Comparison of ENCODE assay signal across 39 mouse cellular contexts in the genomic region with DNA sequence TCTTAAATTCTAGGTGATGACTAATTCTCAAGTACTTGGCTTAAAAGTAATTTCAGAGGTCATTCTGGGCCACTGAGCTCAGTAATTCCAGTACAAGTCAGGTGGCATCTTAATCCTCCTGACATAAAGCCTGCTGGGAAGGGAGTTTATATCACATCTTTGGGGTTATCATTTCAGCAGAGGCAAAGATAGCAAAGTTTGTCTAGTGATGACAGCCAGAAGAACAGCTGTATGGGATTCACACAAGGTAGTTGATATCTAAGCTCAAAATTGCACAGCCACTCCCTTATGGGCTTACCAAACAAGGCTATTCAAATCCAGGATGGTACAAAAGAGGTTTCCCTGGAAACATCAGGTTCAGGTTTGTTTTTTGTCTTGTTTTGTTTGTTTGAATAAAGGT. TPM values are rescaled to one million over a fixed set of nuclear protein-coding genes. Genes with fewer than 3 reads are reported as not detected.
"Had no signal": no experiment of that assay in that cellular context is flagged by ENCODE, and none has a peak within 500 bp of the region (broad histone marks: within the 10 kb centered on the region; RNA-seq: fewer than 3 reads in every experiment).

No protein-coding gene starts in this region.

- DNase-seq: left cerebral cortex, postnatal 4 days; liver; liver, embryonic 13.5 days; liver, postnatal 0 days; lung, adult 18-20 months; lung, adult 2 months; lung, embryonic 14.5 days; lung, postnatal 10 days; lung, postnatal 14 days; lung, postnatal 36 days; lung, postnatal 4 days; midbrain, embryonic 14.5 days had no signal

- H3K27ac ChIP-seq: limb, embryonic 10.5 days; limb, embryonic 12.5 days; limb, embryonic 13.5 days; limb, embryonic 15.5 days; liver, embryonic 12.5 days; liver, embryonic 13.5 days; liver, embryonic 14.5 days; liver, embryonic 15.5 days; lung, embryonic 15.5 days; macrophage; midbrain, embryonic 10.5 days; midbrain, embryonic 12.5 days; midbrain, embryonic 13.5 days; midbrain, embryonic 15.5 days had no signal

- H3K4me3 ChIP-seq: limb, embryonic 10.5 days; limb, embryonic 12.5 days; limb, embryonic 13.5 days; limb, embryonic 15.5 days; liver, embryonic 12.5 days; liver, embryonic 13.5 days; liver, embryonic 15.5 days; lung, embryonic 15.5 days; megakaryocyte, embryonic 14.5 days; midbrain, embryonic 10.5 days; midbrain, embryonic 12.5 days; midbrain, embryonic 13.5 days; midbrain, embryonic 15.5 days; myocyte had no signal

- H3K27me3 ChIP-seq: limb, embryonic 12.5 days; liver, embryonic 12.5 days; liver, embryonic 13.5 days; liver, embryonic 15.5 days; lung, embryonic 15.5 days; midbrain, embryonic 13.5 days; midbrain, embryonic 15.5 days had no signal

- H3K9ac ChIP-seq: limb, embryonic 12.5 days; limb, embryonic 13.5 days; limb, embryonic 15.5 days; liver, embryonic 12.5 days; liver, embryonic 13.5 days; liver, embryonic 14.5 days; liver, embryonic 15.5 days; liver, postnatal 0 days; lung, embryonic 14.5 days; lung, embryonic 15.5 days; midbrain, embryonic 12.5 days; midbrain, embryonic 13.5 days; midbrain, embryonic 15.5 days had no signal

- H3K4me1 ChIP-seq: limb, embryonic 10.5 days; limb, embryonic 12.5 days; limb, embryonic 13.5 days; limb, embryonic 15.5 days; liver, embryonic 12.5 days; liver, embryonic 13.5 days; liver, embryonic 15.5 days; lung, embryonic 15.5 days; megakaryocyte, embryonic 14.5 days; midbrain, embryonic 10.5 days; midbrain, embryonic 12.5 days; midbrain, embryonic 13.5 days; midbrain, embryonic 15.5 days had no signal

- H3K36me3 ChIP-seq: limb, embryonic 10.5 days; limb, embryonic 12.5 days; limb, embryonic 13.5 days; limb, embryonic 15.5 days; liver, embryonic 12.5 days; liver, embryonic 13.5 days; liver, embryonic 15.5 days; lung, embryonic 15.5 days; midbrain, embryonic 10.5 days; midbrain, embryonic 12.5 days; midbrain, embryonic 13.5 days; midbrain, embryonic 15.5 days had no signal

RNA-seq across cellular contexts. Expression of gene Smpx, which starts 43.7 kb away (rescaled TPM):
- total RNA-seq: left cerebral cortex, adult 8-10 months; left cerebral cortex, postnatal 10 days; left cerebral cortex, postnatal 14 days; left cerebral cortex, postnatal 25 days; left cerebral cortex, postnatal 36 days; left cerebral cortex, postnatal 4 days; megakaryocyte progenitor cell, adult 5-6 weeks; megakaryocyte, adult 5-6 weeks; megakaryocyte-erythroid progenitor cell, adult 5-6 weeks; monocyte, adult 5-6 weeks had no signal
- polyA plus RNA-seq: liver, adult 2 months; liver, embryonic 14.5 days; macrophage; midbrain, embryonic 10.5 days; midbrain, embryonic 11.5 days; midbrain, embryonic 13.5 days; midbrain, embryonic 14.5 days; midbrain, embryonic 15.5 days; midbrain, embryonic 16.5 days had no signal
